Mouse (Mus musculus): ENCODE measurements around the gene Pdk1.
A peak's percentile ranks its signal among the peaks of the same experiment; 100 is the strongest.

Gene Pdk1

DNA sequence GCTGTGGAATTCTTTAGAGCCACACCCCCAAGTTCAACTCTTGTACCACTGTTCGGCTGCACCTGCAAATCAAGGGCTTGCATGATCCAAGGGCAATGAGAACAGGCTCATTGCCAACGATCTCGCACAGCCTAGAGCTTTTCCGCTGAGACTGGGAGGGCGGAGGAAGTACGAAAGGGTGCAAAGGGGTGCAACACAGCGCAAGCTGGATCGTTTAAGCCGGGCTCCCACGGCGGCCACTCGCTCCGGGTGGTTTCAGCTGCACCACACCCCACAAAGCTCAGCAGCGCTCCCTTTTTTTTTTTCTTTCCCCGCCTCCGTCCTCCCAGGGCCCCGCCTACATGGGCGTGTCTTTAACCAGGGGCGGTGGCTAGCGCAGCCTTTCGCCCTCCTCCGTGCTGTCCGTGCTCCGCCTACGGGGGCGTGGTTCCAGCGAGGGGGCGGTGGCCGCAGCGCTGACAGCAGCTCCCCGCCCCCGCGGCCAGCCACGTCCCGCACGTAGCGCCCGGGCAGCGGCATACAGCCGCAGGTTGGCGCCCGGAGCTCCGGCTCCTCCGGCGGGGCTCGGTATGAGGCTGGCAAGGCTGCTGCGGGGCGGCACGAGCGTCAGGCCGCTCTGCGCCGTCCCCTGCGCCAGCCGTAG, at the start of gene Pdk1:
TSS of gene Pdk1 (plus strand) at position 424 of the 643 bp plus-strand sequence.
- peak; percentile 100 for DNase-seq

GRCm38 (mm10) chr2:71824146-71824545, 48.9 kb upstream of the Pdk1 start:
- DNase-seq, result no peak

- no peak for DNase-seq
Observed at GRCm38 (mm10) chr2:71827711-71828110, 45.3 kb upstream of the Pdk1 start.

DNA sequence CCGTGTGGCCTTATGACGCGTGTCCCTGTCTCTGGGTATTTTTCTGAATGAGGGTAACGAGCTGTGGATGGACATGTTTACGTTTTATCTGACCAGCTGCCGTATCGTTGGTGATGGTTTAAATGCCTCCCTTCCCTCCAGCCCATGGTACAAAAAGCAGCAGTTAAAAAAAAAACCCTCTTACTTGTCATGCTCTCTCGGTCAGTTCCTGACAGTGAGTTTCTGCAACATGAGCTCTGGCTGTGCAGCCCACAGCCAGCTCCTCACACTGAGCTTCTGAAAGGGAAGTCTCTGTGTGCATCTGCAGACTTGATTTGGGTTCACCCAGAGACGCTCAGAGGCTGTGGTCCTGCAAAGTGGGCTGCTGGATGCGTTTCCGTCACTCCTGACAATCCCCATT, 44.1 kb upstream of the Pdk1 start:
- no peak for DNase-seq

DNA sequence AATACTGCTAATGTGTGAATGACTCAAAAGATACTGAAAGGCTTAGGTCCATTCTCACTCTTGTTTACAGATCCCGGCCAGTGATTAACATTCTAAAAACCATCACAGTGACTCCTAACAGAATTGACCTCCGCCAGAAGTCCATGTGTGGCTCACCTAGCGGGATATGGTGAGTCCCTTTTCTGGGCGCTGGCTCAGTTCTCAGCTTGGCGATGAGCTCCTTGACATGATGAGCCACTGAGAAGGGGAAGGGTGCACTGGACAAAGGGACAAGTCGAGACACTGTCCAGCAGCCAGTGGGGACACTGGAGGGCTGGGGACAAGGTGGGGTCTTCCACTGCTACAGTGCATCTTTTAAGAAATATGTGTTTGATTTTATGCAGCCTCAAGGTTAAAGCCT, 39.4 kb upstream of the Pdk1 start:
- no peak for DNase-seq

GRCm38 (mm10) chr2:71834371-71834770, 38.7 kb upstream of the Pdk1 start:
- no peak for DNase-seq

GRCm38 (mm10) chr2:71835556-71835955, 37.5 kb upstream of the Pdk1 start:
- no peak for DNase-seq

DNA sequence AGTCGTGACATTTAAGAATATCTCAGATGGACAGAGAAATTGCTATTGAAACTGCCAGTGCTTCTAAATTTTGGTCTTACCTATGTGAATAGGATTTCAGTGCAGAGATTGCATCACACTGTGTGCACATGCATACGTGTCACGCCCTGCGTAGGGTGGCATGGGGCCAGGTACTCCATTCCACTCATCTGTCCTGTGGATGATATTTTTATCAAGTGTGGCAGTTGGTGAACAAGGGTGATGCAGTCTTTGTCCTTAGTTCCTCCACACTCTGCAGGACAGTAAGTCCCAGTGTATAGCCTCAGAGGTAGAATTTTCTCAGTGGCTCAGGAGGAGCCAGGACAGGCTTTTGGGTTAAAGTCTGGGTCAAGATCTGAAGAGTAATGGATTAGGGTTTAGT, 36.8 kb upstream of the Pdk1 start:
- DNase-seq, result no peak

DNA sequence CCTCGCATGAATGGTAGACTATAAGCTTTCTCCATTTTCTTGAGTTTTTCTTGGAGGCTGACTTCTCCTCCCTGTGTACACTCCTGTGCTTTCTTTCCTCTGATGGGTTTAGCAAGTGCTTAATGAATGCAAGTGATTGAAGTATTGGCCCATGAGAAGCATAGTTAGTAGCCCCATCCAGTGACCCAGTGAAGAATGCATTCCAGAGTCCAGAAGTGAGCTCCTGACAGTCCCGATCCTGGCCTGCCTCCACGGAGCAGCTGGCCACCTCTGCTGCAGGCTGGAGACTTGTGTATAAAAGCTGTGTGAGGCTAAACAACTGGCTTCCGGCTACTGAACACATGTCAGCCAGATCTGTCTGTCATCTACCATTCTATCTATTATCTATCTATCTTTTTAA, 35.8 kb upstream of the Pdk1 start:
- DNase-seq, result no peak

- DNase-seq, result peak; percentile 78 to 79
Observed at GRCm38 (mm10) chr2:71837791-71838190, 35.2 kb upstream of the Pdk1 start.

DNA sequence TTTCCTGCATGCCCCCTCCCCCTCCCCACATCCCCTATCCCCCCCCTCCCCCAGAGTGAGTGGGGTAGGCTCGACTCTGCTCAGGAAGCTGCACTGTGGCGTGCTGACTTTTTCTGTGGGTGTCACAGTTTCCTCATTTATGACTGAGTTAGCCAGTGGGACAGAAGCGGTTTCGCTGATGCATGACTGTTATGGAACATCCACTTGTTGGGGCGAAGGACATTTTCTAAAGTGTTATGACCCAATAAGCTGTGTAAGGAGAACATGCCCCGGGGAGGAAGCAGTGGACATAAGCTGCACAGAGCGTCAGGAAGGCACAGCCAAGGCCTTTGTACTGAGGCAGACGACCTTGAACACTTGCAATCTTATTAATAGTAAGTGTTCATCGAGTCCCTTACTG, 29.7 kb upstream of the Pdk1 start:
- peak in 1 of 2 experiments; percentile 8 for DNase-seq

GRCm38 (mm10) chr2:71844906-71845305, 28.1 kb upstream of the Pdk1 start:
- DNase-seq, result no peak

GRCm38 (mm10) chr2:71852161-71852560, 20.9 kb upstream of the Pdk1 start:
- peak; percentile 64 to 69 for DNase-seq

GRCm38 (mm10) chr2:71855076-71855475, 17.9 kb upstream of the Pdk1 start:
- DNase-seq, result no peak

GRCm38 (mm10) chr2:71863531-71864173, 9.4 kb upstream of the Pdk1 start:
- DNase-seq, result no peak

DNA sequence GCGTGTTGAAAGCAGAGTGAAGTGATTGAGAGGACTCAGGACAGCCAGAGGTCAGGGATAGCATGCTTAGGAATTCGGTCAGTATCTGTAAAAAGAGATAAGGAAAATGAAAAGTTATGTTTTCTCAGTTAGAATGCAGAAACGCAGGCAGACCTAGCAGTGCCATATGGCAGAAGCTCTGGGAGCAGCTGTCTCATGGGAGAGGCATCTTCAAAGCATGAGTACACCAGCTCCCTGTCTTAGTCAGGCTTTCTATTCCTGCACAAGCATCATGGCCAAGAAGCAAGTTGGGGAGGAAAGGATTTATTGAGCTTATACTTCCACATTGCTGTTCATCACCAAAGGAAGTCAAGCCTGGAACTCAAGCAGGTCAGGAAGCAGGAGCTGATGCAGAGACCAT, 8.0 kb upstream of the Pdk1 start:
- no peak for DNase-seq

- peak; percentile 24 to 27 for DNase-seq
Observed at GRCm38 (mm10) chr2:71865935-71866334, 7.1 kb upstream of the Pdk1 start.

DNA sequence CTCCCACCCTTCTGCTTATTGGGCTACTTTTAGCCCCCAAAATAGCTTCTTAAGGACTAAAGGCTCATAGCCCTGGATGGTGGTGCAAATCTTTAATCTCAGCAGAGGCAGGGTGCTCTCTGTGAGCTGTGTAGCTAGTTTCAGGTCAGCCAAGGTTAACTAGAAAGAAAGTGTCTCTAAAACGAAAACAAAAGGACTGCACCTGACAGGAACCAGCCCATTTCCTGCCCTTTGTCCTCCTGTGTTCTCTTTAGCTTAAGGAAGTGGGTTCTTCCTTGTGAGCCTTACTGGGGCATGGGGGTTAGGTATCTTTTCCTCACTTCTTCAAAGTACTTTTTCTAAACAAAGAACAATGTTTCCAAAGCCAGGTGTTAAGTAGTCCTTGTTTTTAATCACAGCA, 6.5 kb upstream of the Pdk1 start:
- peak; percentile 43 to 47 for DNase-seq

DNA sequence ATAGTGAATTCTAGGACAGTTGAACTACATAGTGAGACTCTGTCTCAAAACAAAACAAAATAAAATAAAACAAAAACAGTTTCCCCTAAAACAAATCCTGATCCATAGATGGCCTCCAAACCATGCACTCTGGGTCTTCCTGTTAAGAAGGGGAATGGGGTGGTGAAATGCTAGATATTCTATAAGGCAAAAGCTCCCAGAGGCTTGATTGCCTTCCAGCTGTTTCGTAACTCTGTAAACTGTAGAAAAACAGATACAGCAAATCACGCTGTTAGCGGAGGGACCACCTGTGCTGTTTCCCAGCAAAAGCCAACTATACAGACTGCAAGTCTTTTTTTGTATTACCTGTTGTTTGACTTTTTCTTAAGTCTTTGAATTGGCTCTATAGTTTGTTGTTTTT, 6.0 kb upstream of the Pdk1 start:
- DNase-seq, result no peak

GRCm38 (mm10) chr2:71867480-71867879, 5.5 kb upstream of the Pdk1 start:
- DNase-seq, result no peak

DNA sequence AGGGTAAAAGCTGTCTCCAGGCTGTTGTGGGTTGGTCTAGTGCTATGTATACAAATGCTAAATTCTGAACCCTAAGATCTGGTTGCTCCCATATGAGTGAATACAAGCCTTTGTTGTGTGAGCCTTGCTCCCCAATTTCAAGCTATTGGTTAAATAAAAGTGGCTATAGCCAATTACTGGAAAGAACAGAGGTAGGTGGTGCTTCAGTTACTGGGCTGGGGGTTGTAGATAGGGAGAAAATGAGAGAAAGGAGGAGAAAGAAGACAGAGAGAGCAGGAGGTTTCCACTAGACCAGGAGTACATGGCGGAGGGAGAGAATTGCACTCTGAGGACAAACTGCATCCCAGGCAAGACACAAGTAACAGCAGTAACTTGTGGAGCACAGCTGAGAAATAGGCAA, 4.8 kb upstream of the Pdk1 start:
- DNase-seq, result no peak

- DNase-seq, result no peak
Observed at GRCm38 (mm10) chr2:71872141-71872540, 883 bp upstream of the Pdk1 start.

DNA sequence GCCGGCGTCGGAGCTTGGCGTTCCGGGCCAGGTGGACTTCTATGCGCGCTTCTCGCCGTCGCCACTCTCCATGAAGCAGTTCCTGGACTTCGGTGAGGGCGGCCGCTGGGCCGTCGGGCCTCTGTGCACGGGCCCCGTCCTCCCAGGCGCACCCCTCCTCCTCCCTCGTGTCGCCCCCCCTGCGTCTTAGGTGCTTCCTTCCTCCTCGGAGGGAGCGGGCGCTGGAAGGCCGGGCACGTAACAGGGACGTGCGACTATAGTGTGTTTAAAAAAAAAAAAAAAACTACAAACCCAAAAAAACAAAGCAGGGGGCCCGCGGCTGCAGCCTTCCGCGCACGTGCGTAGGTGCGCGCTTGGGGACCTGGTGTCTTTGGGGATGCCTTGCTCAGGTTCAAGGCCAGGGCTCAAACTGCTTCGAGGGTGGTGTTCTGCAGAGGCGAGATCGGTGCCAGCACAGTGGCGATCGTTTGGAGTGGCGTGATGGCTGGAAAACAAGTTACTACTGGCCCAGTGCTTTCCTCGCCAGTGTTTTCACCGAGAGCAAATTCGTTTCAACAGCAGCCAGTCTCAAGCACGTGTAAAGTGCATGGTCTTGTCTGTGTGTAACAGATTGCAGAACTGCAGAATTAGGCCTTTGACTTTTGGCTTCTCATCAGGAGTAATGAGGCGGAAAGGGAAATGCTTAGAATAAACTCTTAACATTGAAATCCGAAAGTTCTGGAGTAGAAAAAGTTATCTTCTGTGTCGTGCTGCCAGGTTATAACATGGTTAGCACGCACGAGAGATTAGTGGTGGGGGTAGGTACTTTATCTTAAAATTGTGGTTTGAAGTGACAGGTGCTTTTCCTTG, 674 bp downstream of the Pdk1 start:
- no peak for DNase-seq

DNA sequence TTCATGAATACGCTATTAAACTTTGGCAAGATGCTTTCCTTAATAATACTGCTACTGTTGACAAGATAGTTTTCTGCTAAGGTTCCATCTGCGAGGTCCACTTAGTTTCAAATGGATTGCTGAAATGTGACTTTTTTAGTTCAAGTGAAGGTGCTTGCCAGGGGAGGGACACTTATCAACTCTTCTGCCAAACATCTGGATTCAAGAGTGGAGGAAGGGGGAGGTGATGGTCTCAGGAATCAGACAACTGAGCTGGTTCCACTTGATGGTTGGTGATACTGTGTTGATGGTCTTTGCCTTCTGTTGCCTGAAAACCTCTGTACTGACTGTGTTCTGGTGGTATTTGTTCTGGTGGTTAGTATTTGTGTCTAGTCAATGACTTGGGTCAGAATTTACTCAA, 1.4 kb downstream of the Pdk1 start:
- no peak for DNase-seq
